Mouse (Mus musculus): ENCODE data around the gene Prr29. TPM values are rescaled to one million over a fixed set of nuclear protein-coding genes. Genes with fewer than 3 reads are reported as not detected.
"Not testable (repeated sequence)": the region's sequence is repeated elsewhere in the genome, so short reads cannot be mapped to it uniquely, and the experiment has no call there.

Gene Prr29
- polyA plus RNA-seq, 1 experiment from 2014 or later = not detected

DNA sequence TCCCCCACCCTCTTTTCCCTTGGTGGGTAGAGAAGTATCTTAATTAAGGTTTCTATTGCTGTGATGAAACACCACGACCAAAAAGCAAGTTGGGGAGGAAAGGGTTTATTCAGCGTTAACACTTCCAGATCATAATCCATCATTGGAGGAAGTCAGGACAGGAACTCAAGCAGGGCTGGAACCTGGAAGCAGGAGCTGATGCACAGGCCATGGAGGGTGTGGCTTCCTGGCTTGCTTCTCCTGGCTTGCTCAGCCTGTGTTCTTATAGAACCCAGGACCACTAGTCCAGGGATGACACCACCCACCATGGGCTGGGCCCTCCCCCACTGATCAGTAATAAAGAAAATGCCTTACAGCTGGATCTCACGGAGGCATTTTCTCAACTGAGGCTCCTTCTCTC is 25.5 kb downstream of the Prr29 start:
- no peaks in the 10 kb centered on the region for H3K36me3 ChIP-seq (replicated peaks)
- no peak overlapping the region for H3K27ac ChIP-seq
- no peak overlapping the region for H3K4me3 ChIP-seq
- WGBS = 78% methylated on average over 3 of the region's 3 CpGs
- H3K9ac ChIP-seq = no peak overlapping the region
- no peak overlapping the region for H3K4me2 ChIP-seq
- no peaks in the 10 kb centered on the region for H3K4me1 ChIP-seq
- ATAC-seq (replicated peaks) = no peak
- H3K9me3 ChIP-seq = no peaks in the 10 kb centered on the region
- H3K27me3 ChIP-seq (replicated peaks) = no peaks in the 10 kb centered on the region

DNA sequence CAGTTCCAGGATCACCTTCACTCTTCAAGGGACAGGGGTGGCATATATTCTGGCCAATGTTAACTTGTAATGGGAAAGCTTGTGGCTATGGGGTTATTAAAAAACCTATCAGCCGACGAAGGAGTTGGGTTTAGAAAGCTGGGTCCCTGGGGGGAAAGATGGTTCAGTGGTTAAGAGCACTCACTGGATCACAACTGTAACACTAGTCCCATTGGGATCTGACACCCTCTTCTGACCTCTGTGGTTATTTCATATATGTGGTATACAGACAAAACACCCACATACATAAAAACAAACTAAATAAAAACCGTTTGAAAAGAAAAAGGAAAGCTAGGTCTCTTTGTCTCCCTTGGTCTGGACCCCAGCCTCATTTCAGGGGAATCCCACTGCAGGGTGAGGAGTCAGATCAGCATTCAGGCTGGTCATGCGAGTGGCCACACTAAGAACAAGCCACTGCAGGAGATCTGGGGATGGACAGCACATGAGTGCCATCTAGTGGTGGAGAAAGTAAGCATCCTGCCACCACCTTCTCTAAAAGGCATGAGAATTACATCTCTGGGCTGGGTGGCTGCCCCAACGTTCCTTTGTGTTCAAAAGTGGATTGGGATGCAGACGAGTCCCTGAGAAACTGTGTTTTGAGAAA is 26.4 kb downstream of the Prr29 start:
- H3K36me3 ChIP-seq (replicated peaks) = no peaks in the 10 kb centered on the region
- WGBS = 30% methylated on average over 6 of the region's 6 CpGs
- no peak overlapping the region for H3K9ac ChIP-seq
- H3K27me3 ChIP-seq (replicated peaks) = no peaks in the 10 kb centered on the region
- H3K9me3 ChIP-seq = no peaks in the 10 kb centered on the region
- H3K4me3 ChIP-seq = no peak overlapping the region
- 0 out of 2 replicates have a peak, but pooled peaks have one; percentile 42 for ATAC-seq (replicated peaks)
- H3K4me2 ChIP-seq = no peak overlapping the region
- no peaks in the 10 kb centered on the region for H3K4me1 ChIP-seq
- H3K27ac ChIP-seq = no peak overlapping the region

DNA sequence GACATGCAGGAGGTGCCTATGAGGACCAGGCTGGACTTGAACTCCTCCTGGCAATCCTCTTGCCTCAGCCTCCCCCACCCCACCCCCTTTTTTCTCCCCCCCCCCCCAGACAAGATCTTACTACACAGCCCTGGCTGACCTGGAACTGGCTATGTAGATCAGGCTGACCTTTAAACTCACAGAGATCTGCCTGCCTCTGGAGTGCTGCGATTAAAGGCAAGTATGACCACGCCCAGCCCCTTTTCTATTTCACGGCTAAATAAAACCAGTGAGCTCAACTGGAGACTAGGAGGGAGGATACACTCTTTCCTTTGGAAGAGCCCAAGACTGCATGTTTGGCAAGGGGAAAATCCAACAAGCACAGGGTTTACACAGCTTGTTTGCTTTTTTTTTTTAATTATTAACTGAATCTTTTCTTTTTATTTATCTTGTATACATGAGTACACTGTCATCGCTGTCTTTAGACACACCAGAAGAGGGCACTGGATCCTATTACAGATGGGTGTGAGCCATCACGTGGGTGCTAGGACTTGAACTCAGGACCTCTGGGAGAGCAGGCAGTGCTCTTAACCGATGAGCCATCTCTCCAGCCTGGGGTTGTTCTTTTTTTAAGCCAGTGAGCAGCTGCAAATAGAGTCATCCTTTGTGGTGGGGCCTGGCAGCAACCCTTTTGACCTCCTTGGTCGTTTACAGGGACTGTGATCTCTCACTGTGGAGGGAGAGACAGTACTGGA is 27.5 kb downstream of the Prr29 start:
- Histone ChIP-seq H3K36me3 (replicated peaks) (no peaks in the 10 kb centered on the region), H3K4me1 (no peaks in the 10 kb centered on the region), H3K27me3 (replicated peaks) (no peaks in the 10 kb centered on the region), H3K9ac (no peak overlapping the region), H3K4me3 (no peak overlapping the region), H3K4me2 (no peak overlapping the region), H3K9me3 (no peaks in the 10 kb centered on the region), H3K27ac (no peak overlapping the region)
- WGBS = 73% methylated on average over 7 of the region's 7 CpGs
- ATAC-seq (replicated peaks) = no peak

DNA sequence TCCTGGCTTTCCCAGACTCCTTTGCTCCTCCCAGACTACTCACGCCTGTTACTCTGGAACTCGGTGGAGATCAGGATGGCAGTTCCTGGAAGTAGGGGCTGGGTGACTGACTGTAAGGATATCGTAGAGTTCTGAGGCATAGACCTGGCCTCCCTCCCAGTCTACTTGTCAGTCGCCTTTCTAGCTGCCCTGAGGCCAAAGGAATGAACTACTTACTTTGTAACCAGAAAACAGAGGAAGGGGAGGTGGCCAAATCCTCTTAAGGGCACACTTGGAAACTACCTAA is 28.0 kb downstream of the Prr29 start:
- Histone ChIP-seq H3K27me3 (replicated peaks) (no peaks in the 10 kb centered on the region), H3K36me3 (replicated peaks) (no peaks in the 10 kb centered on the region), H3K9ac (no peak overlapping the region), H3K9me3 (no peaks in the 10 kb centered on the region), H3K4me2 (no peak overlapping the region), H3K4me1 (no peaks in the 10 kb centered on the region), H3K27ac (no peak overlapping the region), H3K4me3 (no peak overlapping the region)
- WGBS = 72% methylated on average over 4 of the region's 4 CpGs
- no peak for ATAC-seq (replicated peaks)

DNA sequence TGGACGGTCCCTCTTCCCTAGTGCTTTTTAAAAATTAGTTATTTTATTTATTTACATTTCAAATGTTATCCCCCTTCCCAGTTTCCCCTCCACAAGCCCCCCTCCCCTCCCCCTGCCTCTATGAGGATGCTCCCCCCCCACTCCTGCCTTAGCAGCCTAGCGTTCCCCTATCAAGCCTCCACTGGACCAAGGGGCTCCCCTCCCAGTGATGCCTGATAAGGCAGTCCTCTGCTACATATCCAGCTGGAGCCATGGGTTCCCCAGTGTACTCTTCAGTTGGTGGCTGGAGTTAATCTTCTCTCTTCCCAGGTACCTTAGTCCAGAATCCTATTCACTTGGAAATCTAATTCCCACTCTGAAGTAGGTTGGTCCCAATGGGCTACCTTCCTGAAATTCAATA is 28.8 kb downstream of the Prr29 start:
- H3K4me1 ChIP-seq; H3K4me3 ChIP-seq; H3K27me3 ChIP-seq (replicated peaks); ATAC-seq (replicated peaks); H3K9me3 ChIP-seq; H3K4me2 ChIP-seq; H3K9ac ChIP-seq; H3K27ac ChIP-seq; H3K36me3 ChIP-seq (replicated peaks): not testable (repeated sequence)
- 77% methylated on average over 2 of the region's 2 CpGs for WGBS

DNA sequence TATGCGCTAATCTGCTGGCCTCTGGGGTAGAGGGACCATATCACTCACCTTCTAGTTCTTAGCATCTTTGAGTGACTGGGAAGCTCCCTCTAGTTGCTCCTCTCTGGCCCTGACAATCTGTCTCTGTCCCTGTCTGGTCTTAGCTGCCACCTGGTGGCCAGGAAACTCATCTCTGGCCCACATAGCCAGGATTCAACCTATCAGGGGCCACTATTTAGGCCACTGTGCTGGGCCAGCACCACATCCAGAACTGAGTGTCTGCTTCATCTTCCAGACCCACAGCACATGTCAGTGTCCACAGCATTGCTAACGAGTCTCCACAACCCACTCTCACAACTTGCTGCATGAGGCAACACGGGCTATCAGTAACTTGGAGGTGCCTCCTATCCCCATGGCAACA is 32.4 kb downstream of the Prr29 start:
- 84% methylated on average over 3 of the region's 3 CpGs for whole genome bisulfite sequencing
- no peak overlapping the region for H3K27ac ChIP-seq
- H3K27me3 ChIP-seq (replicated peaks) = no peaks in the 10 kb centered on the region
- no peak overlapping the region for H3K9ac ChIP-seq
- H3K4me3 ChIP-seq = no peak overlapping the region
- ATAC-seq (replicated peaks) = no peak
- H3K4me1 ChIP-seq = no peaks in the 10 kb centered on the region
- no peak overlapping the region for H3K4me2 ChIP-seq
- 0 out of 2 replicates have a peak, but pooled peaks cover 14% of the 10 kb centered on the region for H3K36me3 ChIP-seq (replicated peaks)
- H3K9me3 ChIP-seq = no peaks in the 10 kb centered on the region

DNA sequence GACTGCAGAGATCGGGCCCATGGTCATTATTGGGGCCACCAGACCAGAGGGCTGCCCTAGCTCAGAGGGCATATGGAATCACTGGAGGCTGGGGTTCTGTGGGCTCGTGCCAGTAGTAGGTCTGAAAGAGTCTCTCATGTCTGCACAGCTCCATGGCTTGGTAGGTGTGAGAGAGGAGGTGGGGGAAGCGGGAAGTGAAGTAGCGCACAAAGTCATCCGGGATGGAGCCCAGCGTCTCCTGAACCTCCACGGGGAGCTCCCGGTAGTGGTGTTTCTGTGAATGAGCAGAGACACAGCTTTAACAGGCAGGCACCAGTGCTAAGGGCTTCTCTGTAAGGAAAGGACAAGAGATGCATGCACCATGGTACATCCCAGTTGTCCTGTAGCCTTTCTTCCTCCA is 33.2 kb downstream of the Prr29 start:
- H3K27me3 ChIP-seq (replicated peaks) = no peaks in the 10 kb centered on the region
- 92% methylated on average over 8 of the region's 8 CpGs for WGBS
- no peak overlapping the region for H3K4me2 ChIP-seq
- no peak overlapping the region for H3K9ac ChIP-seq
- no peaks in the 10 kb centered on the region for H3K4me1 ChIP-seq
- no peak overlapping the region for H3K4me3 ChIP-seq
- no peak overlapping the region for H3K27ac ChIP-seq
- no peaks in the 10 kb centered on the region for H3K9me3 ChIP-seq
- 0 out of 2 replicates have a peak, but pooled peaks cover 14% of the 10 kb centered on the region for H3K36me3 ChIP-seq (replicated peaks)
- no peak for ATAC-seq (replicated peaks)

DNA sequence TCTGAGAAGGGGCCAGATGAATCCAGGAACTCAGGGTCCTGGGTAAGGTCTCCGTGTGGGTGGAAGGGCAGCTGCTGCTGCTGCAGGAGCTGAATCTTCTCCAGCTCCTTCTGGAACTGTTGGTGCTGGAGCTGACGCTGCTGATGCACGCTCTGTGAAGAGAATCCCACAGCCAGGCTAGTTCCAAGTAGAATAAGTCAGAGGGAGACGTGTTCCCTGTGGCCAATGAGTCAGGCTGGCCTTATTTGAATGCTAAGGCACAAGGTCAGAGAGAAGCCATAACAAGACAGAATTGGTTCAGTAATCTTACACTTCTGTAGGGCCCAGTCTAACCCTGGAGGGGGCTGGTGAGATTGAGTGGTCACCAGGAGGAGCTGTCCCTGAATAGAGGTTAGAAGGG is 44.7 kb downstream of the Prr29 start:
- H3K27me3 ChIP-seq (replicated peaks) = no peaks in the 10 kb centered on the region
- H3K36me3 ChIP-seq (replicated peaks) = peaks cover 27% of the 10 kb centered on the region; the same call in 1 of the 2 replicates
- H3K4me1 ChIP-seq = no peaks in the 10 kb centered on the region
- H3K4me2 ChIP-seq = no peak overlapping the region
- 81% methylated on average over 4 of the region's 4 CpGs for WGBS
- ATAC-seq (replicated peaks) = no peak
- H3K4me3 ChIP-seq = no peak overlapping the region
- H3K9ac ChIP-seq = no peak overlapping the region
- no peaks in the 10 kb centered on the region for H3K9me3 ChIP-seq
- no peak overlapping the region for H3K27ac ChIP-seq

DNA sequence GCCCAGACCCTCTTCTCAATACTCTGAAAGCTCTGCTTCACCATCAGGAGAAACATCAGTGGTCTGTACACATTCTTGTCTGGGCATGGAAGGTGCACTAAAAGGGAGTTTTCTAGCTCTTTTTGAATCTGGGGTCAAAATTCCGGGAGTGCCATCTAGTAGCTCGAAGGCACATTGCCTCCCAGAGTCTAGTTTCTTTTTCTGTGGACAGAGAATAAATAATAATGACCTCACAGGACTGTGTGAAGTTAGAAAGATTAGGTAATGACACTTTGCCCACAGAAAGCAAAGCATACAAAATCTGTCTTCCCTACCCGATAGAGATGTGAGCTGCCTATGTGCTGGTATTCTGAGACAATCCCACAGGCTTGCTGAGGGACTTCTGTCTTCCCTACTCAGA is 45.2 kb downstream of the Prr29 start:
- H3K36me3 ChIP-seq (replicated peaks) = peaks cover 27% of the 10 kb centered on the region; the same call in 1 of the 2 replicates
- WGBS = 86% methylated on average over 3 of the region's 3 CpGs
- no peak for ATAC-seq (replicated peaks)

DNA sequence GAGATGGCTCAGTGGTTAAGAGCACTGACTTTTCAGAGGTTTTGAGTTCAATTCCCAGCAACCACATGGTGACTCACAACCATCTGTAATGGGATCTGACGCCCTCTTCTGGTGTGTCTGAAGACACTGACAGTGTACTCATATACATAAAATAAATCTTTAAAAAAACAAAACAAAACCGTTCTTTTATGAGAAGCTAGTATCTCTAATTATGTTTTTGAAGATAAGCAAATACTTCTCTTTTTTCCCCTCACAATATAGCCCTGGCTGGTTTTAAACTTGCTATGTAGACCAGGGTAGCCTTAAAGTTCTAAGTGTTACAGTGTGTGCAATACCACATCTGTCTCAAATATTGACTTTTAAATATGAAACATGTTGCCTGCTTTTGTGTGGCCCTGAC is 45.9 kb downstream of the Prr29 start:
- Histone ChIP-seq H3K4me1 (no peaks in the 10 kb centered on the region), H3K36me3 (replicated peaks) (peaks cover 27% of the 10 kb centered on the region; the same call in 1 of the 2 replicates), H3K4me2 (no peak overlapping the region), H3K9ac (no peak overlapping the region), H3K9me3 (no peaks in the 10 kb centered on the region), H3K27ac (no peak overlapping the region), H3K4me3 (no peak overlapping the region), H3K27me3 (replicated peaks) (no peaks in the 10 kb centered on the region)
- ATAC-seq (replicated peaks) = no peak
- 87% methylated on average over 2 of the region's 2 CpGs for WGBS

More for the DNA sequence above, 45.2 kb downstream of the Prr29 start:
- H3K4me1 ChIP-seq = no peaks in the 10 kb centered on the region
- H3K27me3 ChIP-seq (replicated peaks) = no peaks in the 10 kb centered on the region
- no peak overlapping the region for H3K4me3 ChIP-seq
- H3K4me2 ChIP-seq = no peak overlapping the region
- H3K27ac ChIP-seq = no peak overlapping the region
- no peak overlapping the region for H3K9ac ChIP-seq
- no peaks in the 10 kb centered on the region for H3K9me3 ChIP-seq

DNA sequence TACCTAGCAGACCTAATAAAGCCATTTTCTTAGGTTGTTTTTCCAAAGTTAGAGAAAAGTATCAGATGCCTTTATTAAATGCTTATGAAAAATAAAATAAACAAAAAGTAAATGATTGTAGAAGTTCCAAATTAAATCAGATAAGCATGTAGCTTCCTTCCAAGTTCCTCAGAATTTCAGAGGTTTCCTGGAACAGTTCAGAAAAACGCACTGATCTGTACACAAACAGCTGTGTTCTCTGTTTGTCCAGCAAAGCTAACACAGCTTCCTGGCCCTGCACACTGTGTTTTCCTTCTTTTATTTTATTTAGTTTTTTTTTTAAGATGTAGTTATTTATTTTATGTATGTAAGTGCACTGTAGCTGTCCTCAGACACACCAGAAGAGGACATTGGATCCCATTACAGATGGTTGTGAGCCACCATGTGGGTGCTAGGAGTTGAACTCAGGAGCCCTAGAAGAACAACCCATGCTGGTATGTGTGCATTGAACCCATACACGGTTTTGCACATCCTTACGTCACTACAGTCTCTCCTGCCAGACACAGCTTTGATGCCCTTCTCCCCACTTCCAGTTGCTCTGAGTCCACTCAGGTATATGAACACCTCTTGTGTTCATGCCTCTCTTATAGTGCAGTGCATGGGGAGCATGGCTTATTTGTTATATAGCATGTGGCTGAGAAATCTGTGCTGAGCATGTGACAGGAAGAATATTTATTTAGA is 47.5 kb downstream of the Prr29 start:
- WGBS = 85% methylated on average over 3 of the region's 3 CpGs
- H3K9ac ChIP-seq = no peak overlapping the region
- H3K36me3 ChIP-seq (replicated peaks) = 0 out of 2 replicates have a peak, but pooled peaks cover 14% of the 10 kb centered on the region
- no peak overlapping the region for H3K4me3 ChIP-seq
- H3K4me2 ChIP-seq = no peak overlapping the region
- no peak for ATAC-seq (replicated peaks)
- no peaks in the 10 kb centered on the region for H3K4me1 ChIP-seq
- no peaks in the 10 kb centered on the region for H3K9me3 ChIP-seq
- no peaks in the 10 kb centered on the region for H3K27me3 ChIP-seq (replicated peaks)
- no peak overlapping the region for H3K27ac ChIP-seq

DNA sequence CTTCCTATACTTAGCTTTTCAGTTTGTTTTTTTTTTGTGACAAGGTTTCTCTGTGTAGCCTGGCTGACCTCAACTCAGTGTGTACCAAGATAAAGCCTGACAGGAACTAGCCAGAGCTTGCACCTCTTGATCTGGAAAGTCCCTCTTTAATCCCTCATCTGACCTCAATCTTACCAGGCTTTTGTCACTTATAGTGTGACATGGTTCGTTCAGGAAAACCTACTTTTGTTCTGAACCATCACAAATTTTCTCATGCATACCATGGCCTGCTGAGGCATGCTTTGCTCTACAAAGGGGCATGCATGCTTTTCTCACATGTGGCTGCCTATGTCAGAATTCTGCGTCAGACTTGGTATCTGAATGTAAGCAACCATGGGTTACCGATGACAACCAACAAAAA is 51.1 kb downstream of the Prr29 start:
- Histone ChIP-seq H3K4me1 (no peaks in the 10 kb centered on the region), H3K9me3 (no peaks in the 10 kb centered on the region), H3K9ac (no peak overlapping the region), H3K27ac (no peak overlapping the region), H3K4me3 (no peak overlapping the region), H3K36me3 (replicated peaks) (0 out of 2 replicates have a peak, but pooled peaks cover 14% of the 10 kb centered on the region), H3K27me3 (replicated peaks) (no peaks in the 10 kb centered on the region), H3K4me2 (no peak overlapping the region)
- ATAC-seq (replicated peaks) = no peak
- 58% methylated on average over 3 of the region's 3 CpGs for WGBS

All from midbrain, embryonic 15.5 days (tissue).